Mouse (Mus musculus) gonadal fat pad, adult 2 months (tissue): ENCODE measurements around the gene Hist1h4f. TPM values are rescaled to one million over a fixed set of nuclear protein-coding genes. Genes with fewer than 3 reads are reported as not detected.
"Not testable (repeated sequence)": the region's sequence is repeated elsewhere in the genome, so short reads cannot be mapped to it uniquely, and the experiment has no call there.

Experiments
- DNase-seq: peaks from one replicate; pipeline ENCODE4 v3.0.0-alpha.2; 2012; ENCODE audit warnings: low read depth
- polyA plus RNA-seq: library from polyadenylated mRNA; depleted of rRNA; stranded (reverse); fragments of >200 nt; gene quantifications from 2 replicates; pipeline ENCODE4 v1.2.3, GENCODE M21; 2012

Hist1h4f gene
- polyA plus RNA-seq, 1 experiment, result 8.5 TPM

- no peak for DNase-seq
Measured at GRCm38 (mm10) chr13:23576351-23576881, 25.0 kb upstream of the Hist1h4f start.

GRCm38 (mm10) chr13:23575864-23576313, 24.4 kb upstream of the Hist1h4f start:
- not testable (repeated sequence) for DNase-seq

DNA sequence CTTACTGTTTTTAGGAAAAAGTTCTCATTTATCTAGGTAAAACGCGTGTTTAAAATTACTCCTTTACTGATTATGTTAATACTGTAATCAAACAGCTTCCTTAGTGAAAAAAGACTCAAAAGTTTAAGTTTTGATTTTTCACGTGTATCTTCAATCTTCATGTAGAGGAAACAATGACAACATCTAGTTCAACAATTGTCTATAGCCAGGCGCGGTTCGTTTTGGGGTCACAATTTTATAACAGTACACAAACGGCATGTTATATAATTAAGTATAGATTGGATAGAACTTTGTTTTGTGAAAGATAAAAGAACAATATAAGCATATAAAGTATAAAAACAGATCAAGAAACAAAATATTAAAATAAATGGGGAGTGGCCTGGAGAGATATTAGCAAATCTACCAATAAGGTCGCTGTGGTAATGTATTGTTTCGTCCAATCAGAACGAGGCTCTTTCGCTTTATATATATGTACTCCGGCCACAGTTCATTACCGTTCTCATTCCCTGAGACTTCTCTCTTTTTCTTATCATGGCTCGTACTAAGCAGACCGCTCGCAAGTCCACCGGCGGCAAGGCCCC, 23.9 kb upstream of the Hist1h4f start, which contains the start of gene Hist1h3d:
Gene Hist1h3d, plus strand, starts transcription at position 493 of the 581 bp plus-strand sequence.
- DNase-seq, result no peak

- DNase-seq, result not testable (repeated sequence)
Measured at GRCm38 (mm10) chr13:23574546-23575170, 23.2 kb upstream of the Hist1h4f start.

DNA sequence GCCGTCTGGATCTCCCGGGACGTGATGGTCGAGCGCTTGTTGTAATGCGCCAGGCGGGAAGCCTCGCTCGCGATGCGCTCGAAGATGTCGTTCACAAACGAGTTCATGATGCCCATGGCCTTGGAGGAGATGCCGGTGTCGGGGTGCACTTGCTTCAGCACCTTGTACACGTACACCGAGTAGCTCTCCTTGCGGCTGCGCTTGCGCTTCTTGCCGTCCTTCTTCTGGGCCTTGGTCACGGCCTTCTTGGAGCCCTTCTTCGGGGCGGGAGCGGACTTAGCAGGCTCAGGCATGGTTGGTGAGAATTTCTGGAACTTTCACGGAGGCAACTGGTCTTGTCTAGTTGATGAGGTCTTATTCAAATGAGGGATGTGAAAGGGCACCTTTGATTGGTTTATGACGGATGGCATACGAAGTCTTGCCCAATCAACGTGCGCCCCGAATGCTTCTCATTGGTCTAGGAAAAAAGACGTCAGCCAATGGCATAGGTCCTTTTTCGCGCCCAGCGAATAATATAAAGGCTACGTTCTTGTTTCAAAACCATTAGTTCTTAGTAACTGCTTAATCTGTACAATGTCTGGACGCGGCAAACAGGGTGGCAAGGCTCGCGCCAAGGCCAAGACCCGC, 22.6 kb upstream of the Hist1h4f start, which contains the start of the genes Hist1h2bf and Hist1h2ad:
Gene Hist1h2bf, minus strand, starts transcription at position 299 of the 627 bp plus-strand sequence.
Gene Hist1h2ad, plus strand, starts transcription at position 484 of the 627 bp plus-strand sequence.
- not testable (repeated sequence) for DNase-seq

DNA sequence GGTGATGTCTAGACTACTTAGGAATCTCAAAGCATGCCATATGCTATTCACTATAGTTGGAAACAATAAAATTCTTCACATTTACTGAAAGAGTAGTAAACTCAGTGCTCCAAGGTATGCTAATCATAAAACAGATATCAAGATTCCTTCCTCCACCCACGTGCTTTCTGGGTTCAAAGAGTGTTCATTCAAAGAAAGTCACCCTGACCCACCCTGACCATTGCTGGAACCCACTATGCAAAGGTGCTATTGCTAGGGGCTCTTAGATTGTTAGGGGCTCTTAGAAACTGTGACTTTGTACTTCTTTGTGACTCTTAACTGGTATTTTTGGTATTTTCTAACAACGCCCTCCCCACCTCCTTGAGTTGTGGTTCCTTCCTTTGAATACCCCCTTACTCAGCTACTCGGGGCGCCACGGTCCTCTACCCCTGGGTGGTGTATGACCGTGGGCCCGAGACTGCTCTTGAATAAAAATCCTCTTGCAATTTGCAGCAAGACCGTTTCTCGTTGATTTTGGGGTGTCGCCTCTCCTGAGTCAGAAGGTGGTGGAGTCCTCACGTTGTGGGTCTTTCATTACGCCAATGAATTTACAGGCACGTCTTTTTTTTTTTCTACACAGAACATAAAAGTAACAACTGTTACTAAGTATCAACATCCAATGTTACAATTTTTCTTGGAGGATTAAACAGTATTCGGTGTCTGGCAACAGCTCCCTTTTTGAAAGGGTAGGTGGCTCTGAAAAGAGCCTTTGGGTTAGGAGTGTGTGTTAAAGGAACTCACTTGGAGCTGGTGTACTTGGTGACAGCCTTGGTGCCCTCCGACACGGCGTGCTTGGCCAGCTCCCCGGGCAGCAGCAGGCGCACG, 21.8 kb upstream of the Hist1h4f start:
- not testable (repeated sequence) for DNase-seq

DNA sequence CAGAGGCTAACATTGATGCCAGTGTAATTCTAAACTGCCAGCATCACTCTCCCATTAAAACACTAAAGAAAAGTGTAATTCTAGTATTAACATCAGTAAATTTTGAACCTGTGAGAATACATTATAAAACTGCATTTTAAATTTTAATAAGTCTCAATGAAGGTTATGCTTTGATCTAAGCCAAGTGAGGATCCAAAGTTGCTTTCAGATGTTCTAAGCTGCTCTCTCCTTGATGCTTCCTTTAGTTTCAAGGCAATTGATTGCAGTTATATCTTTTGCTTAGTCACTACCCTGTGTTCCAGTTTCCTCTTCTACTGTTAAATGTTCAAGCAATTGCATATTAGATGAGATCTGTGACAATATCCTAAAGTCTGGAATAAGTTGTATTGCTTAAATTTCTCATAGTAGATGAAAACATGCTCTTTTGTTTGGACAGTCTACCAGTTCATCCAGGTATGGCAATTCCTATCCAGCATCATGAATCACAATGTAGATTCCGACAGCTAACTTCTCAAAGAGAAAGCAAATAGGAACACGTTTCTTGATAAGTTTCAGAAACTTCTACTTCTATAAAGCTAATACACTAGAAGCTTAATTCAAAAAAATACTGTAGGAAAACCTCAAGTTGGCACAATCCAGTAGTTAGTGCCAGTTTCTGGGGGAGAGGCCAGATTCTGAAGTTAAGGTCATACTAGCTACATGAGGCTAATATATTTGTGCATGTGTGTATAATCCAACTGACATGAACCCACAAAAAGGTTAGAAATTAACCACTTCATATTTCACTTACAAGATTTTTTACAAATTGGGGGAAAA, 21.0 kb upstream of the Hist1h4f start:
- DNase-seq, result no peak

- DNase-seq, result not testable (repeated sequence)
Measured at GRCm38 (mm10) chr13:23571504-23572217, 20.2 kb upstream of the Hist1h4f start.

- DNase-seq, result no peak
Measured at GRCm38 (mm10) chr13:23571022-23571503, 19.6 kb upstream of the Hist1h4f start, which contains the start of the genes Hist1h2ae and Hist1h2bg. Gene Hist1h2ae, minus strand, starts transcription at chr13:23571220. Gene Hist1h2bg, plus strand, starts transcription at chr13:23571396.

GRCm38 (mm10) chr13:23570261-23571021, 19.0 kb upstream of the Hist1h4f start:
- DNase-seq, result not testable (repeated sequence)

DNA sequence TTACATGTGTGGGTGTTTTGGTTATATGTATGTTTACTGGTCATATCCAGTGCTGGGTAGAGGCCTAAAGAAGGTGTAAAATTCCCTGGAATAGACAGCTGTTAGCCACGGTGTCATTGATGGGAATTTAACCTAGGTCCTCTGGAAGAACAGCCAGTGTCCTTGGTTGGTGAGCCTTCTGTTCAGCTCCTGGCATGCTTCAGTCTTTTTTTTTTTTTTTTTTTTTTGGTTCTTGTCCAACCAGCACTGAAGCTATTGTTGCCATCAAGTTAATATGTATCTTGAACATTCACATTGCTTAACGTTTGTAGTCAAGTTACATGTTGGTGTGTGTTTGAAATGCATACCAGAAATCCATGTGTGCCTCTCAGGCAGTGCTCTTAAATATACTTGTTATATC, 13.0 kb upstream of the Hist1h4f start:
- DNase-seq, result no peak

DNA sequence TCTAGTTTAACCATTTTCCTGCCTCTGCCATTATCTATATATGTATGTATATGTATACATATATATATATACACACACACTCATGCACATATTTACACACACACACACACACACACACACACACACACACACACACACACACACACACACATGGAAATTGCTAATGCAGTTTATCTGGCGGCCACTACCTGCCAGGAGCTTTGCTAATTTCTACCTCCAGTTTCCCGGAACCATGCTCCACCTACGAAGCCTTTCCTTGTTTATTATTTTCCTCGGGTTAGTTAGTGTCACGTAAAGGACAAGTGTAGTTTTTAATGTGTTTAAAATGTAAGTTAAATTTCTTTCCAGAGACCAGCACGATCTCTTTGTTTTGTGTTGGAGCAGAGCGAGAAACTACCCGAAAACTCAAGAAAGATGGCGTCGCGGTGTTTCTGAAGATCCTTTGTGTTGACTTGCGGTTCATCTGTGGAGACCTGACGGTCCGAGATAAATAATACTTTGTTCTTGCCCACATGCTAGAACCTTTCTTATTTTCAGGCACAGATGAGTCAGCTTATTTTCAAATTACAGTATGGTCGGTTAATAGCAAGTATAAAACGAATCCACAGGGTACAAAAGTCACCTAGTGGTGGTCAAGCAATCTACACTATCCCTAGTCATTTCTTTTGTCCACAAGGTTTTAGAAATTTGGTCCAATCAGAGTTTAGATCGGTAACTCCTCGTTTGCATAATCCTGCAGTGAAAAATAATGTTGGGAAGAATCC, 11.4 kb upstream of the Hist1h4f start:
- DNase-seq, result no peak

GRCm38 (mm10) chr13:23561883-23562659, 10.6 kb upstream of the Hist1h4f start, which contains the start of gene Hist1h3e:
Gene Hist1h3e, minus strand, starts transcription at chr13:23562369.
- not testable (repeated sequence) for DNase-seq

DNA sequence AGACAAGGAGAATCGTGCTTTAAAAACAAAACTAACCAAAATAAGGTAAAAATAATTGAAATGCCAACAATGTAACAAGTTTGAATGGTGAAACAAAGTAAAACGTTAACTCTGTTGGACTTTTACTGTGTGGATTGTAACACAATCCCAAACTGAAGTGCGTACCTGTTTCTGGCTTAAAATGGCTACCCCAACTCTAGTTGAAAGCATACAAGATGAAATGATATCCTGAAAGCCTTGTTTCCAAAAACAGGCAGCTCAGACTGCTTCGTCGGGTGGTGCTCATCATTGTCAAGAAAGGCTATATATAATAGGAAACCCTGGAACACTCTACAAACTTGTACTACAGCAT, 10.1 kb upstream of the Hist1h4f start:
- DNase-seq, result not testable (repeated sequence)

- not testable (repeated sequence) for DNase-seq
Measured at GRCm38 (mm10) chr13:23560699-23561098, 9.3 kb upstream of the Hist1h4f start.

DNA sequence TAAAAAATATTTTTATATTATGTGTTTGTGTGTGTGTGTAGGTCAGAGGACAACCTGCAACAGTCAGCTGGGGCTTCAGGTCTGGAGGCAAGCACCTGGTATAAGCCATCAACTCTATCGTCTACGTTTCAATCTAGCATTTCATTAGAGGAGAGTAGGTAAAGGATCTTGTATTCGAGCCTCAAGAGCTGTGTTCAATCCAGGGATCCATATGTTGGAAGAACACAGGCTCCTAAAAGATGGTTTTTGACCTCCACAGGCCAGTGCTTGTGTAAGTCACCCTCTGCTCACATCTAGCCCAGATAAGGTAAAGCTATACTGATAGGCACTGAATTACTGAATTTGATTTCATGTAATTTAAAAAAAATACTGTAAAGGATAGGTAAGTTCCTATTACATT, 5.5 kb upstream of the Hist1h4f start:
- no peak for DNase-seq

DNA sequence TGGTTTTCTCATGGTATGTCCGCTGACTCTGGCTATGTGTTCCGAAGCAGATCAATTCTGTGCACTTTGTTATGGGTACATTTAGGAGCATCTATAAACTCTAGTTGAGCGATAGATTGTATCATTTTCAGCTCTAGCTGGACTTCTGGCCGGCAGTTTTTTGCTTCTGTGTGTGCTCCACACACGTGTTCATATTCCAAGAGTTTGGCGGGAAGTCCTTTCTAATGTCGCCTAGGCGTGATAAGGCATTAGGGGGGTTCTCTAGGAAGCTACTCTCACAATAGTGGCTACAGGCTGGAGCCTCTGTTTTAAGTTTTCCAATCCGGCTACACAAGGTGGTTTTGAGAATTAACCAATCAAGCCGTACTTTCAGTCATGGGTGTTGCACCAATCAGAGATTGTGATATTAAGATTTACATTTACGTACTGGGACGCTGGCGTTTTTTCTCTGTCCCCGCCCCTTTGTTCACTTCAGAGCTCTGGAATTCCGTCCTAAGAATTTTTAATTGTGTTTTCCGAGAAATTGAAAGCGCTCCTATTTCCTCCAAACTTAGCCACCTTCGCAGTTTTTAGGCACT, 4.5 kb upstream of the Hist1h4f start:
- DNase-seq, result no peak
